Mouse (Mus musculus) olfactory bulb, adult 2 months (tissue): ENCODE measurements at regions not wholly inside any gene's neighbourhood (a gene's known extent, or its start where the extent isn't known, plus 50 kb on each side); places are given as distances from the start of the nearest gene placed in this dataset.

Experiments used
- CTCF ChIP-seq: fragments of 200-500 bp; IDR thresholded peaks from 2 replicates; pipeline ENCODE4 v1.5.1; 2012; ENCODE audit warnings: low read depth, mild to moderate bottlenecking, low read length, moderate library complexity; ENCODE audit not compliant: insufficient read depth
- POLR2A ChIP-seq: fragments of 200-500 bp; IDR thresholded peaks from 2 replicates; pipeline ENCODE4 v1.6.1; 2012; ENCODE audit warnings: mild to moderate bottlenecking, low read depth, low read length, moderate library complexity; ENCODE audit not compliant: insufficient read depth

GRCm38 (mm10) chr2:75569756-75570155, 89.3 kb upstream of the Hnrnpa3 start:
- no peak for TF ChIP-seq POLR2A
- TF ChIP-seq CTCF, result no peak
